Mouse (Mus musculus): ENCODE data around the gene Dcaf8. TPM values are rescaled to one million over a fixed set of nuclear protein-coding genes. Genes with fewer than 3 reads are reported as not detected.

The Dcaf8 gene
- polyA plus RNA-seq (2014; fragmentation: Illumina TruSeq; extraction: RNeasy Lipid Tissue Mini Kit (QIAGEN cat#74804)), result 106 TPM

DNA sequence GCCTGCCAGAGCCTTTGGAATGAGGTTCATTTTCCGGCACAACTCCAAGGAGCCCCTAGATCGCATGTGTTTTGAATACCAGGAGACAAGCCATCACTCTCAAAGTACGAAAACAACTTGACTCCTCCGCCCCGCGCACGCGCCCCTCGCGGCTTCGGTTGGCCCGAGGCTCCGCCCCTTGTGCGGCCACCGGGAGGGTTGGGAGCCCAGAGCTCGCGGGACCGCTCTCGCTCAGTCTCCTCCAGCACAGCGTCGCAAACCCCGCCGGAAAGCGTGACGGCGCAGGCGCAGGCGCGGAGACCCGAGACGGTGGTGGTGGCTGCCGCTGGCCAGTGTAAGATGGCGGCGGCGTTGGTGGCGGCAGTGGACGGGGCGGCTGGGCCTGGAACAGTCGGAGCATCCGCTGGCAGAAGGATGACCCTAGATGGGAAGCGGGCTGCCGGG is at the start of gene Dcaf8:
Gene Dcaf8, plus strand, starts transcription at position 250 of the 444 bp plus-strand sequence.

DNA sequence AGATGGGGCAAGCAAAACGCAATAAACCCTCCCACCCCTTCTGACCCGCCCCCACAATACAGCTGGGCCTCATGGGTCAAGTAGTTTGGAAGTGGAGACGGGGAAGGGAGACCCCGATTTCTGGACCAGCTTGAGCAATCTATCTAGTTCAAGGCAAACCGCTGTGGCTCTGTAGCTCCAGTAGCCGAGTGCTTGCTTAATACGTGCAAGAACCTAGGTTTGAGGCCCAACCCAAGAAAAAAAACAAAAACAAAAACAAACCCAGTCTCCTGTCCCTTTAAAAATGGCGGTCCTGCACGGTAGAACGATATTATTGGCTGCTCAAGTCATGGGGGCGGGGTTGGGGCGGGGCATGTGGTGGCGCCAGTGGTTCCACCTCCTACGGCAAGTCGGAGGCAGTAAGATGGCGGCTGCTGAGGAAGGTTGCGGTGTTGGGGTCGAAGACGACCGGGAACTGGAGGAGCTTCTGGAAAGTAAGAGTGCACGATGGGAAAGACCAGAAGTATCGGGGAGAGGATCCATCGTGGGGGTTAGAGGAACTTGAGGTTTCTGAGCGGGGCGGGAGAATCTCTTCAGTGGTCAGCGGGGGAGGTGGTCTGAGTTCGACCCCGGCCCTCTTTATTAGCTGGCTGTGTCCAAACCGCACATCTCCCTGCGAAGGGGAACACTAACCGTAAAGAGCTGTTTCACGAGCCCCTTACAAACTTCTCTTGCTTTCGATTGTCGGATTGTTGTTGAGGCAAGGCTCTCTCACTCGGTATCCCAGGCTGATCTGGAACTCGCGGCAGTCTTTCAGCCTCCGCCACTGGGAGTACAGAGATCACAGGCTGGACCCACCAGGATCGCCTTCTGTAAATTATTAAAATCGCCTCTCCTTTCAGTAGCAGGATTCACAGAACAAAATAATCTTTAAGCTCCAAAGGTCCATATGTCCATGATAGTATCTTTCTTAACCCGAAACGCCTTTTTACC is 21.2 kb upstream of the Dcaf8 start, which contains the start of gene Pex19:
Gene Pex19, plus strand, starts transcription at position 380 of the 972 bp plus-strand sequence.

GRCm38 (mm10) chr1:172206141-172206917 is 58.4 kb downstream of the Dcaf8 start, which contains the start of gene Pea15a:
TSS of gene Pea15a (minus strand) at chr1:172206804.

DNA sequence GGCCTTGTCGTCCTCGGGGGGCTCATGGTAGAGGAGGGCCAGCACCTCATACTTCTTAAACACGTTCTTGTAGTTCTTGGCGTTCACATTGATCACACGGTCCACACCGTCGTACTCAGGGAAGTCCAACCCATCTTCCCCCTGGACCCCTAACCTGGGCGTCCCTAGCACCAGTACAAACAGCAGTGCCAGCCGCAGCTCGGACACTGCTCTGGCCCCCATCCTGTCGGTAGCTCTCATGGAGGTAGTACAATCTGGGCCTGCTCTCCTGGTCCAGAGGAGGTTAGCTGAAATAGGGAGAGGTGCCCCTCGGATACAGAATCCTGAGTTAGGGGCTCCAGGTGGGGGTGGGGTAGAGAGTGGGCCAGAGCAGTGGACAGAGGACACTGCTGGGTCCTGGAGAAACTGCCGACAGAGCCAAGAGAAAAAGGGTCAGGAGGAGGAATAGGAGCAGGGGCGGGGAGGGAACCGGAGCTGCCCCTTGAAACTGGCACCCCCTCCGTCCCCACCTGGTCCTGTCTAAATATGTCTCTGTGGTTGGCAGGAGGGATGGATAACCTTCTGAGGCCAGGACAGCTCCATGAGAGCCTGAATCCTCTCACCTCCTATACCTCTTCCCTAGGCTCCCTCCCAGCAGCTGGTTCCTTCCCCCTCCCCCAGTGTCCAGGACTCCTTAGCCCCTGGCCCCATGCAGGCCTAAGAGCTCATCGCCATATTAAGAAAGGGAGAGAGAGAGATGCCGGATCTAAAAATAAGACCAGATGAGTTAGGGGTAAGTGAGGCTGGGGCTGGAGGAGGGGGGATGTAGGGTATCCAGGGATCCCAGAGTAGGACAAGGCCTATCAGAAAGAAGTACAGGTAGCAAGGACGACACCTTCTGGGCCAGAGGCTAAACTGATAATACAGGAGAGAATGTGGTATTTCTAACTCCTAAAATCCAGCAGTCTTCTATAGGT is 71.8 kb downstream of the Dcaf8 start, which contains the start of gene Casq1:
Gene Casq1, minus strand, starts transcription at position 418 of the 956 bp plus-strand sequence.

Other genes starting within 250 kb of the Dcaf8 start
- 1.0 TPM for gene Slamf6, start 230.6 kb upstream of the Dcaf8 start, polyA plus RNA-seq (2014; fragmentation: Illumina TruSeq; extraction: RNeasy Lipid Tissue Mini Kit (QIAGEN cat#74804))
- gene Vangl2, start 119.6 kb upstream of the Dcaf8 start, polyA plus RNA-seq (2014; fragmentation: Illumina TruSeq; extraction: RNeasy Lipid Tissue Mini Kit (QIAGEN cat#74804)), result 8.0 TPM
- gene Nhlh1, start 90.5 kb upstream of the Dcaf8 start, polyA plus RNA-seq (2014; fragmentation: Illumina TruSeq; extraction: RNeasy Lipid Tissue Mini Kit (QIAGEN cat#74804)), result not detected
- gene Copa, start 65.6 kb upstream of the Dcaf8 start, polyA plus RNA-seq (2014; fragmentation: Illumina TruSeq; extraction: RNeasy Lipid Tissue Mini Kit (QIAGEN cat#74804)), result 201 TPM
- 21.3 TPM for gene Ncstn, start 65.3 kb upstream of the Dcaf8 start, polyA plus RNA-seq (2014; fragmentation: Illumina TruSeq; extraction: RNeasy Lipid Tissue Mini Kit (QIAGEN cat#74804))
- gene Pex19, start 21.3 kb upstream of the Dcaf8 start, polyA plus RNA-seq (2014; fragmentation: Illumina TruSeq; extraction: RNeasy Lipid Tissue Mini Kit (QIAGEN cat#74804)), result 67.5 TPM
- 70.2 TPM for gene Pea15a, start 58.7 kb downstream of the Dcaf8 start, polyA plus RNA-seq (2014; fragmentation: Illumina TruSeq; extraction: RNeasy Lipid Tissue Mini Kit (QIAGEN cat#74804))
- 0.68 TPM for gene Casq1, start 71.8 kb downstream of the Dcaf8 start, polyA plus RNA-seq (2014; fragmentation: Illumina TruSeq; extraction: RNeasy Lipid Tissue Mini Kit (QIAGEN cat#74804))
- not detected for gene Atp1a4, start 110.3 kb downstream of the Dcaf8 start, polyA plus RNA-seq (2014; fragmentation: Illumina TruSeq; extraction: RNeasy Lipid Tissue Mini Kit (QIAGEN cat#74804))
- 0.97 TPM for gene Igsf8, start 113.6 kb downstream of the Dcaf8 start, polyA plus RNA-seq (2014; fragmentation: Illumina TruSeq; extraction: RNeasy Lipid Tissue Mini Kit (QIAGEN cat#74804))
- 7.5 TPM for gene Atp1a2, start 150.0 kb downstream of the Dcaf8 start, polyA plus RNA-seq (2014; fragmentation: Illumina TruSeq; extraction: RNeasy Lipid Tissue Mini Kit (QIAGEN cat#74804))
- gene Kcnj9, start 181.2 kb downstream of the Dcaf8 start, polyA plus RNA-seq (2014; fragmentation: Illumina TruSeq; extraction: RNeasy Lipid Tissue Mini Kit (QIAGEN cat#74804)), result not detected
- gene Kcnj10, start 193.1 kb downstream of the Dcaf8 start, polyA plus RNA-seq (2014; fragmentation: Illumina TruSeq; extraction: RNeasy Lipid Tissue Mini Kit (QIAGEN cat#74804)), result 1.3 TPM
- gene Pigm, start 228.5 kb downstream of the Dcaf8 start, polyA plus RNA-seq (2014; fragmentation: Illumina TruSeq; extraction: RNeasy Lipid Tissue Mini Kit (QIAGEN cat#74804)), result 26.4 TPM